Mouse (Mus musculus): Measurements from ENCODE around the gene Evc.

DNA sequence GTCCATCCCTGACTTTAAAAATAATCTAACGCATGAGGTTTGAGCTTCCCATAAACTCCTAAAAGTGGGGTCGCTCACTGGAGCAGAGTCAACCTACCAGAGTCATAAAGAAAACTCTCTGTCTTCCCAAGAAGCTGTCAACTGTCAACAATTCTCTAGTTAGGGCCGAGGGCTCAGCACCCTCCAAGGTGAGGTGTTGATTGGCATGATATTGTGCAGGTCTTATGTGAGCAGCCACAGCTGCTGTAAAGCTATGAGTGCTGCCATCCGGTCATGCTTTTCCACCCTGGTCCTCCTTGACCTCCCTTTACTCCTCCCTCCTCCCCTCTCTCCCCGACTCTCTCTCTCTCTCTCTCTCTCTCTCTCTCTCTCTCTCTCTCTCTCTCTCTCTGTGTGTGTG, 25.9 kb upstream of the Evc start:
- TF ChIP-seq CTCF (IDR thresholded peaks at IDR 0.05; ENCODE audit: low read depth, low read length) = no peak
- TF ChIP-seq POLR2A (IDR thresholded peaks at IDR 0.05; ENCODE audit: extremely low read depth, insufficient read depth, low read length) = no peak

Data from liver, adult 2 months (tissue).